Comparison of ENCODE assay signal across 14 mouse cellular contexts in genomic region chr16:24651655-24652654, GRCm38 (mm10).
DNase-seq lines count a peak whose midpoint lies in the region; ATAC-seq and TF ChIP-seq lines count a peak whose summit lies in the region.
"Had no signal": no experiment of that assay in that cellular context is flagged by ENCODE, and none has a peak within 500 bp of the region (broad histone marks: within the 10 kb centered on the region; RNA-seq: fewer than 3 reads in every experiment).

No protein-coding gene starts in this region.

- H3K27ac ChIP-seq in lung, embryonic 15.5 days, result no peak overlapping the region
- H3K27ac ChIP-seq: hindbrain, postnatal 0 days; limb, embryonic 15.5 days had no signal

- H3K9me3 ChIP-seq in lung, embryonic 15.5 days, result no peaks in the 10 kb centered on the region
- H3K9me3 ChIP-seq: limb, embryonic 15.5 days; megakaryocyte, embryonic 14.5 days had no signal

- H3K27me3 ChIP-seq in lung, embryonic 15.5 days, result no peaks in the 10 kb centered on the region
- H3K27me3 ChIP-seq: limb, embryonic 15.5 days; megakaryocyte, embryonic 14.5 days had no signal

- DNase-seq in cerebellum, adult 18-20 months, result peak; percentile 15 to 28
- no peak for DNase-seq in cerebellum, adult 8-10 months
- no peak for DNase-seq in lung, adult 2 months
- peak; percentile 32 for DNase-seq in thymus, postnatal 4 days
- no peak for DNase-seq in kidney, adult 9 months
- no peak for DNase-seq in urinary bladder, postnatal 25 days (ENCODE audit: low spot score)
- DNase-seq: adrenal gland, postnatal 25 days; heart, adult 18-20 months; right cerebral cortex, postnatal 14 days had no signal

- ATAC-seq in lung, embryonic 15.5 days (ENCODE audit: borderline replicate concordance, extremely low read depth, low FRiP score, low TSS enrichment), result 0 out of 2 replicates have a peak, but pooled peaks have one; percentile 27
- ATAC-seq in megakaryocyte, adult 5-6 weeks (ENCODE audit: poor library complexity, severe bottlenecking), result peak; percentile 79
- ATAC-seq: hindbrain, postnatal 0 days had no signal

- TF ChIP-seq POLR2A in lung, adult 2 months (IDR thresholded peaks at IDR 0.05; ENCODE audit: borderline replicate concordance, extremely low read depth, low read depth, low read length), result no peak

- H3K9ac ChIP-seq in lung, embryonic 15.5 days, result no peak overlapping the region
- H3K9ac ChIP-seq: limb, embryonic 15.5 days had no signal

- TF ChIP-seq CTCF in lung, adult 2 months (IDR thresholded peaks at IDR 0.05; ENCODE audit: insufficient read depth, low read length), result no peak

- H3K4me3 ChIP-seq in lung, embryonic 15.5 days, result no peak overlapping the region
- H3K4me3 ChIP-seq in lung, adult 2 months (replicated peaks; ENCODE audit: extremely low read depth, low read depth, low read length), result no peak overlapping the region
- H3K4me3 ChIP-seq: limb, embryonic 15.5 days; megakaryocyte, embryonic 14.5 days had no signal

- H3K4me2 ChIP-seq in lung, embryonic 15.5 days, result no peak overlapping the region
- H3K4me2 ChIP-seq: limb, embryonic 15.5 days had no signal

- 77% methylated on average over 8 of the region's 8 CpGs for WGBS in lung, embryonic 15.5 days
- 83% methylated on average over 8 of the region's 8 CpGs for WGBS in lung, adult 2 months

- H3K36me3 ChIP-seq in lung, embryonic 15.5 days, result no peaks in the 10 kb centered on the region
- H3K36me3 ChIP-seq: limb, embryonic 15.5 days had no signal

- H3K4me1 ChIP-seq in lung, embryonic 15.5 days, result peaks cover 24% of the 10 kb centered on the region
- H3K4me1 ChIP-seq in lung, adult 2 months (ENCODE audit: control insufficient read depth, insufficient read depth, low read length), result peaks cover 2% of the 10 kb centered on the region
- H3K4me1 ChIP-seq: limb, embryonic 15.5 days; megakaryocyte, embryonic 14.5 days had no signal

Comparison
In these comparisons a context has a peak if more than half of its experiments do, and no peak if none do; other contexts are left out.
1. DNase-seq: peak in cerebellum, adult 18-20 months (2 of 2) and thymus, postnatal 4 days (single experiment); none in cerebellum, adult 8-10 months (single experiment), lung, adult 2 months (single experiment), kidney, adult 9 months (single experiment) and urinary bladder, postnatal 25 days (single experiment).